Mouse (Mus musculus): ENCODE measurements around the gene Itsn2. TPM values are rescaled to one million over a fixed set of nuclear protein-coding genes. Genes with fewer than 3 reads are reported as not detected.

Itsn2 gene
- polyA plus RNA-seq (2014; fragmentation: Illumina TruSeq; extraction: RNeasy Lipid Tissue Mini Kit (QIAGEN cat#74804)): 89.9 TPM

GRCm38 (mm10) chr12:4592541-4593165 is at the start of gene Itsn2, which contains the start of gene Gm3625:
Itsn2 (plus strand) TSS chr12:4592638.
Gm3625 (minus strand) TSS chr12:4592927.

DNA sequence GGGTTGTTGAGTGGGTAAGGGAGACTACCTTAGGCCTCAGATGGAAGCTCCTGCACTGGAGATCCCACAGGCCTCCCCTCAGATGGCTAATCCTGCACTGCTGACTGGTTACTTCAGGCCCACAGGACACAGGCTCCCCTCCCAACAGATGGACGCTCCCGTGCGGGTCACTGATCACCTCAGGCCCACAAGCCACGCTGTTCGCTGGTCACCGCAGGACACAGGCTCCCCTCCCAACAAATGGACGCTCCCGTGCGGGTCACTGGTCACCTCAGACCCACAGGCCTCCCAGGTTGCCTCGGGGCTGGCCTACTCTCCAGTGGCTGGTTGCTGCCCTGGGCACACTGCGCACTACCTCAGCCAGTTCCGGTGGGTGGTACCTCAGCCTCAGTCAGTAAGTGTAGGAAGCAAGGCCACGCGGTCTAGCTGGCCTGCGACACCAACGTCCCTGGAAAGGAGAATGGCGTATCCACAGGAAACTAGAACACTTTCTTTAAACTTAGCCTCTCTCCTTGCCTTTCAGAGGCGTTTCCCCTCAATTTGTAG is 145.7 kb downstream of the Itsn2 start, which contains the start of gene Fam228a:
Fam228a (minus strand) TSS at position 400 of the 546 bp plus-strand sequence.

Other genes with a start within 250 kb of the Itsn2 start
- 43.2 TPM for gene Ncoa1, start 115.5 kb upstream of the Itsn2 start, polyA plus RNA-seq (2014; fragmentation: Illumina TruSeq; extraction: RNeasy Lipid Tissue Mini Kit (QIAGEN cat#74804))
- gene Gm3625, start 289 bp downstream of the Itsn2 start, polyA plus RNA-seq (2014; fragmentation: Illumina TruSeq; extraction: RNeasy Lipid Tissue Mini Kit (QIAGEN cat#74804)): not detected
- gene Fam228a, start 145.8 kb downstream of the Itsn2 start, polyA plus RNA-seq (2014; fragmentation: Illumina TruSeq; extraction: RNeasy Lipid Tissue Mini Kit (QIAGEN cat#74804)): 0.60 TPM
- gene Pfn4, start 176.4 kb downstream of the Itsn2 start, polyA plus RNA-seq (2014; fragmentation: Illumina TruSeq; extraction: RNeasy Lipid Tissue Mini Kit (QIAGEN cat#74804)): 4.5 TPM
- gene Fam228b, start 176.6 kb downstream of the Itsn2 start, polyA plus RNA-seq (2014; fragmentation: Illumina TruSeq; extraction: RNeasy Lipid Tissue Mini Kit (QIAGEN cat#74804)): 5.7 TPM
- 382 TPM for gene Sf3b6, start 224.9 kb downstream of the Itsn2 start, polyA plus RNA-seq (2014; fragmentation: Illumina TruSeq; extraction: RNeasy Lipid Tissue Mini Kit (QIAGEN cat#74804))
- gene Fkbp1b, start 249.0 kb downstream of the Itsn2 start, polyA plus RNA-seq (2014; fragmentation: Illumina TruSeq; extraction: RNeasy Lipid Tissue Mini Kit (QIAGEN cat#74804)): 7.1 TPM

All from ovary, adult 10 weeks (tissue).